Mouse (Mus musculus) myocyte (in vitro differentiated cells): ENCODE measurements around the gene Ebf4. TPM values are rescaled to one million over a fixed set of nuclear protein-coding genes. Genes with fewer than 3 reads are reported as not detected.

Experiments used
- H3K27me3 ChIP-seq: one replicate; pipeline ENCODE4 v1.6.1; 2011; ENCODE audit not compliant: control insufficient read depth, insufficient read depth, insufficient read length
- H3K36me3 ChIP-seq: one replicate; pipeline ENCODE4 v1.6.1; 2011; ENCODE audit not compliant: control insufficient read depth, insufficient read depth
- H3K4me2 ChIP-seq: one replicate; pipeline ENCODE4 v1.6.1; 2011; ENCODE audit warnings: low read depth, control low read depth
- H3K4me3 ChIP-seq: one replicate; pipeline ENCODE4 v1.5.1; 2011; ENCODE audit warnings: mild to moderate bottlenecking, control low read depth, moderate library complexity
- H3K79me2 ChIP-seq: one replicate; pipeline ENCODE4 v1.6.1; 2011; ENCODE audit not compliant: control insufficient read depth, insufficient read depth
- H3ac ChIP-seq: one replicate; pipeline ENCODE4 v1.6.1; 2011; ENCODE audit not compliant: control insufficient read depth, insufficient read length
- CEBPB ChIP-seq: IDR thresholded peaks from 2 replicates; pipeline ENCODE4 v1.6.1; 2011; ENCODE audit warnings: mild to moderate bottlenecking, moderate library complexity; ENCODE audit not compliant: poor library complexity, insufficient read depth, severe bottlenecking
- E2F4 ChIP-seq: IDR thresholded peaks from one replicate; pipeline ENCODE4 v1.6.1; 2011; ENCODE audit warnings: mild to moderate bottlenecking, control low read depth, moderate library complexity; ENCODE audit not compliant: insufficient read depth
- MAX ChIP-seq: IDR thresholded peaks from one replicate; pipeline ENCODE4 v1.6.1; 2011; ENCODE audit warnings: low read depth, mild to moderate bottlenecking, control low read depth
- MYOD1 ChIP-seq, 3 experiments: IDR thresholded peaks; one replicate each; pipeline ENCODE4 v1.6.1; 2011; ENCODE audit warnings: control low read depth in 2 of 3, low read depth in 2 of 3, mild to moderate bottlenecking in 2 of 3, moderate library complexity in 1 of 3; ENCODE audit not compliant: insufficient read length in 2 of 3, control insufficient read depth in 1 of 3
- MYOG ChIP-seq, 3 experiments: IDR thresholded peaks; one replicate each; pipeline ENCODE4 v1.6.1; 2011; ENCODE audit warnings: control low read depth in 2 of 3, low read depth in 2 of 3, mild to moderate bottlenecking in 2 of 3; ENCODE audit not compliant: insufficient read length in 2 of 3, control insufficient read depth in 1 of 3, insufficient read depth in 1 of 3
- POLR2A ChIP-seq: IDR thresholded peaks from one replicate; pipeline ENCODE4 v1.6.1; 2011; ENCODE audit warnings: low read depth, mild to moderate bottlenecking, control low read depth, moderate library complexity; ENCODE audit not compliant: insufficient read length
- POLR2AphosphoS2 ChIP-seq: IDR thresholded peaks from one replicate; pipeline ENCODE4 v1.6.1; 2011; ENCODE audit warnings: low read depth, control low read depth; ENCODE audit not compliant: insufficient read length
- REST ChIP-seq: IDR thresholded peaks from one replicate; pipeline ENCODE4 v1.6.1; 2011; ENCODE audit warnings: mild to moderate bottlenecking, control low read depth, moderate library complexity; ENCODE audit not compliant: insufficient read depth, insufficient read length
- SRF ChIP-seq: IDR thresholded peaks from one replicate; pipeline ENCODE4 v1.6.1; 2011; ENCODE audit warnings: low read depth; ENCODE audit not compliant: control insufficient read depth, insufficient read length
- TCF12 ChIP-seq: IDR thresholded peaks from one replicate; pipeline ENCODE4 v1.6.1; 2011; ENCODE audit warnings: mild to moderate bottlenecking, control low read depth; ENCODE audit not compliant: poor library complexity, insufficient read depth, severe bottlenecking
- TCF3 ChIP-seq: IDR thresholded peaks from one replicate; pipeline ENCODE4 v1.6.1; 2011; ENCODE audit warnings: low read depth, control low read depth; ENCODE audit not compliant: insufficient read length
- USF1 ChIP-seq: IDR thresholded peaks from one replicate; pipeline ENCODE4 v1.6.1; 2011; ENCODE audit warnings: low read depth, mild to moderate bottlenecking, control low read depth, moderate library complexity
- polyA plus RNA-seq: library from polyadenylated mRNA; unstranded; fragments of >200 nt; fragmentation: generic; extraction: Trizol; gene quantifications from one replicate; pipeline ENCODE4 v1.2.1, GENCODE M21; 2012; ENCODE audit warnings: missing spikeins

Gene Ebf4
- polyA plus RNA-seq, 1 experiment = 0.10 TPM

DNA sequence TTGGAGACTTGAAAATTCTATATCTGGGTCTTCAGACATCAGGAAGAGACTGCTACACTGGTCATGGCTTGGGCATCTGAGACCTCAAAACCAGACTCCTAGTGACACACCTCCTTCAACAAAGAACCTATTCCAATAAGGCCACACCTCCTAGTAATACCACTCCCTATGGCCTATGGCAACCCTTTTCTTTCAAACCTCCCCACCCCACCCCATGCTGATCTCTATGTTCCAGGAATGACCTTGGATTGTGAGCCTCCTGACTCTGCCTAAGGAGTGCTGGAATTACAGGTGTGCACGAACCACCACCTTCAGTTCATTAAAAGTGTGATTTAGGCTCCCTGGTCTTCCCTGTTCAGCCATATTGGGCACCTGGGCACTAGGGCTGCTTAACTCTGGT lies 105.1 kb downstream of the Ebf4 start:
- H3ac ChIP-seq = no peak overlapping the region

DNA sequence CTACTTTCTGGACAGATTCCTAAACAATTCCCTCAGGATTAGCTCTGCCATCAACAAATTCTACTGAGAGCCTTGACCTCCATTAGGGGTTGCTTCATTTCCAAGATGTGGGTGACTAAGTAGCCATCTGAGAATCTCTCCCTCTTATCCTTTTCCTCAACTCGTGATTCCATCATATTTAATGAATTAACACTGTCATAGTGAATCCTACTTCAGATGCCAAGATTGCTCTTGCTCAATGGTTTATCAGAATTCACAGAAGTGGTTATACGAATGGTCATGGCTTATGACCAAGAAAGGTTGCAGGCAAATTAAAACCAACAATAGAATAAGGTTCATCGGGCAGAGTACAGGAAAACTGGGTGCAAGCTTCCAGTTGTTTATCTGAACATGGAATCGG lies 106.9 kb downstream of the Ebf4 start:
- Histone ChIP-seq H3ac (no peak overlapping the region), H3K36me3 (no peaks in the 10 kb centered on the region), H3K4me3 (no peak overlapping the region), H3K4me2 (no peak overlapping the region), H3K27me3 (peaks cover 14% of the 10 kb centered on the region), H3K79me2 (no peaks in the 10 kb centered on the region)
- no peak for TF ChIP-seq USF1
- no peak for TF ChIP-seq E2F4
- TF ChIP-seq MAX = no peak

More for the DNA sequence above, 105.1 kb downstream of the Ebf4 start:
- no peak for TF ChIP-seq REST
- TF ChIP-seq SRF = no peak
- no peak for TF ChIP-seq TCF3
- TF ChIP-seq POLR2AphosphoS2 = no peak
- TF ChIP-seq MAX = no peak
- H3K4me3 ChIP-seq = no peak overlapping the region
- no peak overlapping the region for H3K4me2 ChIP-seq
- peaks cover 31% of the 10 kb centered on the region for H3K27me3 ChIP-seq
- no peaks in the 10 kb centered on the region for H3K36me3 ChIP-seq
- H3K79me2 ChIP-seq = no peaks in the 10 kb centered on the region

DNA sequence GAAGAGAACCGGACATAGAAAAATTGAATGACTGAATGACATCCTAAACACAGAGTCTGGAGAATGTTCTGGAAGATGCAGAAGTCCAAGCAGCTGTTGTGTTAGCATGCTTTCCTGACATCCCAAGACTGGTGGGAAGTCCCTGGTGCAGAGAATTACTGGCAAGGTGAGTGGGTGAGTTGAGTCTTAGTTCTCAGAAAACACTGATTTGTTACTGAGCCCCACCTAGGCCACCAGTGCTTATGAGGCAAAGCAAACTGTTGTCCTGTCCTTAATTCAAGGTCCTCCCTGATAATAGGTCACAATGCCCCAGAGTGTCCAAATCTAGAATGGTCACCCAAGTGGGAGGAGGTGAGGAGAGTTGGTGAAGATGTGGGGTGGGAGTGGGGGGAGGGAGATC lies 110.0 kb downstream of the Ebf4 start, which contains the start of the genes Gm28372 and 1700020A23Rik:
Gene Gm28372, plus strand, starts transcription at position 301 of the 400 bp plus-strand sequence.
Gene 1700020A23Rik, plus strand, starts transcription at position 321 of the 400 bp plus-strand sequence.
- Histone ChIP-seq H3K79me2 (no peaks in the 10 kb centered on the region), H3K27me3 (no peaks in the 10 kb centered on the region), H3K4me2 (no peak within 1 kb of the TSS), H3ac (no peak within 1 kb of the TSS), H3K4me3 (no peak within 1 kb of the TSS), H3K36me3 (no peaks in the 10 kb centered on the region)
- no peak for TF ChIP-seq E2F4
- TF ChIP-seq MAX = no peak
- TF ChIP-seq POLR2A = no peak
- TF ChIP-seq MYOG (IDR thresholded peaks at IDR 0.05; ENCODE audit: control insufficient read depth in 1 of 3, insufficient read depth in 1 of 3, insufficient read length in 2 of 3, low read depth in 2 of 3) = no peak
- TF ChIP-seq POLR2AphosphoS2 = no peak
- no peak for TF ChIP-seq TCF3

DNA sequence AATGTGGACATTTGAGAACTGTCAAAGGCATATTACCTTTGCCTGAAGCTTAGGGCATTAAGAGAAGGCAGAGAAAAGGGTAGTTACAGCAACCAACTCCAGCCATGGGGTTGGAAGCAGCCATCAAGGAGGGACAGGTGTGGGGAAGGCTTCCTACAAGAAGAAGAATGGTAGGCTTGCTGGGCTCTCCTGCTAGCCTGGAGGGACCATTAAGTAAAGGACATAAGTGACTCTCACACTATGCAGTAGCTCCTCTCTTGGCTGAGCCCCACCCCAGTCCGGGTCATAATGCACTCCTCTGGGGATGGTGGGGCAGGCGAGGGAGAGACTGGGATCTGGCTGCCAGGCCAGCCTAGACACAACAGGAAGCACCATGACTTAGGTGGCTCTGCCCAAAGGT lies 111.2 kb downstream of the Ebf4 start, which contains the start of gene Tmem239:
Gene Tmem239, plus strand, starts transcription at position 301 of the 400 bp plus-strand sequence.
- no peaks in the 10 kb centered on the region for H3K79me2 ChIP-seq
- no peak within 1 kb of the TSS for H3K4me2 ChIP-seq
- TF ChIP-seq REST = no peak
- TF ChIP-seq SRF = no peak
- no peak for TF ChIP-seq USF1
- no peak for TF ChIP-seq E2F4
- no peak for TF ChIP-seq MYOD1 (IDR thresholded peaks at IDR 0.05; ENCODE audit: control insufficient read depth in 1 of 3, insufficient read length in 2 of 3, low read depth in 2 of 3)
- TF ChIP-seq POLR2AphosphoS2 = no peak
- TF ChIP-seq TCF3 = no peak
- TF ChIP-seq MAX = no peak
- no peak for TF ChIP-seq POLR2A
- TF ChIP-seq TCF12 = no peak
- no peak for TF ChIP-seq MYOG (IDR thresholded peaks at IDR 0.05; ENCODE audit: control insufficient read depth in 1 of 3, insufficient read depth in 1 of 3, insufficient read length in 2 of 3, low read depth in 2 of 3)
- no peak for TF ChIP-seq CEBPB
- H3ac ChIP-seq = no peak within 1 kb of the TSS
- no peak within 1 kb of the TSS for H3K4me3 ChIP-seq
- no peaks in the 10 kb centered on the region for H3K27me3 ChIP-seq
- H3K36me3 ChIP-seq = no peaks in the 10 kb centered on the region

DNA sequence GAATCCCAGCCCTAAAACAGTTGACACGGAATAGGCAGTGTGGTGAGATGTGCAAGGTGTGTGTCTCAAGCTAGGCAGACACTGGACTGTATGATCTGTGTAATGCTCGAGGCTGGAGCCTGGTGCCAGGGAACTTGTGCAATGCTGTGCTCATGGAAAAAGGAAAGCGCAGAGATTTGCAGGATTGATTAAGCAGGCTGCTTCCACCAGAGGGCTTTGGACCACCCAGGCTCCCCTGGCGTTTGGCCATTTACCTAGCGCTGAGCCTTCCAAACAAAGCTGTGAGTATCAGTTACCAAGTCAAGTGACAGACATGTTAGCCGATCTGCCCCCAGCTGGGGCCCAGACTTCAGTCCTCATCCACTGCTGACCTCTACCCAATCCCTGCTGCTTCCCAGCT lies 113.2 kb downstream of the Ebf4 start:
- no peaks in the 10 kb centered on the region for H3K27me3 ChIP-seq
- H3K79me2 ChIP-seq = no peaks in the 10 kb centered on the region
- TF ChIP-seq REST (no peak), CEBPB (no peak), TCF3 (no peak), MYOD1 (IDR thresholded peaks at IDR 0.05; ENCODE audit: control insufficient read depth in 1 of 3, insufficient read length in 2 of 3, low read depth in 2 of 3) (no peak), POLR2AphosphoS2 (no peak), TCF12 (no peak), E2F4 (no peak), POLR2A (no peak), SRF (no peak), USF1 (no peak), MAX (no peak)
- no peaks in the 10 kb centered on the region for H3K36me3 ChIP-seq
- H3K4me3 ChIP-seq = no peak overlapping the region
- H3ac ChIP-seq = no peak overlapping the region
- no peak overlapping the region for H3K4me2 ChIP-seq
